Mouse (Mus musculus) adrenal gland, adult 2 months (tissue): ENCODE measurements at regions not wholly inside any gene's neighbourhood (a gene's known extent, or its start where the extent isn't known, plus 50 kb on each side); places are given as distances from the start of the nearest gene placed in this dataset.
"Not testable (repeated sequence)": the region's sequence is repeated elsewhere in the genome, so short reads cannot be mapped to it uniquely, and the experiment has no call there.

Experiments
- DNase-seq: peaks from one replicate; pipeline ENCODE4 v3.0.0; 2021

GRCm38 (mm10) chr12:22156467-22157037 is 739.1 kb upstream of the Ywhaq start:
- DNase-seq: peak; percentile 62

- not testable (repeated sequence) for DNase-seq
Observed at GRCm38 (mm10) chr12:22155341-22155740, 737.9 kb upstream of the Ywhaq start.
